Mouse (Mus musculus) cerebellum, adult 2 months (tissue): ENCODE measurements at regions not wholly inside any gene's neighbourhood (a gene's known extent, or its start where the extent isn't known, plus 50 kb on each side); places are given as distances from the start of the nearest gene placed in this dataset.
"Not testable (repeated sequence)": the region's sequence is repeated elsewhere in the genome, so short reads cannot be mapped to it uniquely, and the experiment has no call there.

Experiments used
- CTCF ChIP-seq: fragments of 200-500 bp; IDR thresholded peaks from 2 replicates; pipeline ENCODE4 v1.5.1; 2011; ENCODE audit warnings: low read depth, mild to moderate bottlenecking, control low read depth, low read length, moderate library complexity, borderline replicate concordance; ENCODE audit not compliant: insufficient read depth
- POLR2A ChIP-seq: fragments of 200-500 bp; IDR thresholded peaks from 2 replicates; pipeline ENCODE4 v1.6.1; 2011; ENCODE audit warnings: low read length, control low read depth, borderline replicate concordance; ENCODE audit not compliant: insufficient read depth

DNA sequence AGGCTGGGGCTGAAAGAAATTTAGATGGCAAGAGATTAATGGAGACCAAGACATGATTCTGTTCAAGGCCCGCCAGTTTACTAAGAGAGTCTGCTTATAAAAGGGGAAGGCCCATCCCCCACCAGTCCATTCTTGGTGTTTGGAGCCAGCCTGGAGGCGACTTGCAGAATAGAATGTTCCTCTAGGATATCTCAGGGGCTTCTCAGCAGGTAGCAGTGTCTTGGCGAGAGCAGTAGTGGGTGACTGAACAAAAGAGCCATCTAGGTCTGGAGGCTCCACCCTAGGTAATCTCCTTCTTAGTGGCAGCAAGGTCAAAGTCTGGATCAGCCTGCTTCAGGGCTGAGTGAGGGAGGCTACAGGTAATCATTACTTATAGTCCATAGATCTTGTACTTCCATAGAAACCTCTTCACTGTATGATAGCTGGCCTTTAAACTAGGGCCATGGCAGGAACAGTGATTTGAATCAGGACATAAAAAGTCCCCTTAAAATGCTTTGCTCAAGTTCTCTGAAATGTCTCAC, 166.0 kb upstream of the Gm5538 start:
- not testable (repeated sequence) for TF ChIP-seq CTCF, POLR2A
